In genomic region chr6:145306331-145307124, GRCm38 (mm10) we compare ENCODE assay signal across 9 mouse cellular contexts. TPM values are rescaled to one million over a fixed set of nuclear protein-coding genes. Genes with fewer than 3 reads are reported as not detected.
DNase-seq lines count a peak whose midpoint lies in the region; ATAC-seq lines count a peak whose summit lies in the region.
"Had no signal": no experiment of that assay in that cellular context is flagged by ENCODE, and none has a peak within 500 bp of the region (broad histone marks: within the 10 kb centered on the region; RNA-seq: fewer than 3 reads in every experiment).

No protein-coding gene starts in this region.

- H3K4me2 ChIP-seq in heart, embryonic 11.5 days: no peak overlapping the region

- H3K27me3 ChIP-seq in heart, embryonic 11.5 days (ENCODE audit: control insufficient read depth, insufficient read depth, low read length): peaks cover 35% of the 10 kb centered on the region
- H3K27me3 ChIP-seq: Patski had no signal

- no peak overlapping the region for H3K9ac ChIP-seq in heart, embryonic 11.5 days (ENCODE audit: low read depth, low read length)

- 71% methylated on average over 18 of the region's 18 CpGs for WGBS in heart, embryonic 11.5 days (ENCODE audit: insufficient replicate concordance)

- no peak overlapping the region for H3K4me3 ChIP-seq in heart, embryonic 11.5 days (ENCODE audit: low read depth, low read length)

- no peak for ATAC-seq in heart, embryonic 11.5 days (replicated peaks; ENCODE audit: insufficient number of reproducible peaks, low FRiP score, low TSS enrichment)
- peak; percentile 64 for ATAC-seq in megakaryocyte, adult 5-6 weeks (ENCODE audit: poor library complexity, severe bottlenecking)
- ATAC-seq: Patski had no signal

- H3K4me1 ChIP-seq in heart, embryonic 11.5 days (ENCODE audit: control insufficient read depth, insufficient read depth, low read length): peaks cover 10% of the 10 kb centered on the region

- no peaks in the 10 kb centered on the region for H3K36me3 ChIP-seq in heart, embryonic 11.5 days (ENCODE audit: control insufficient read depth, insufficient read depth, low read length)

- H3K27ac ChIP-seq in heart, embryonic 11.5 days (ENCODE audit: low read depth, low read length): no peak overlapping the region

- H3K9me3 ChIP-seq in heart, embryonic 11.5 days (replicated peaks; ENCODE audit: control insufficient read depth, low read length): no peaks in the 10 kb centered on the region

- peak; percentile 33 for DNase-seq in heart, adult 9 months (ENCODE audit: low spot score in 2 of 2)
- peak; percentile 91 for DNase-seq in brain, adult 2 months (ENCODE audit: low read depth, low spot score)
- peak; percentile 90 for DNase-seq in layer of hippocampus, adult 9-11 months
- peak; percentile 83 for DNase-seq in telencephalon, adult 2 months (ENCODE audit: low read depth, low spot score)
- DNase-seq in cerebellum, postnatal 14 days: no peak
- no peak for DNase-seq in urinary bladder, postnatal 36 days (ENCODE audit: low spot score in 2 of 2)

RNA-seq across cellular contexts. Expression of gene Kras, which starts 56.5 kb away (rescaled TPM):
- polyA plus RNA-seq in heart, embryonic 11.5 days (2014; fragmentation: Nextera tagmentation; extraction: Ambion mirVana): 54.9 and 69.5 TPM in 2 replicates
- total RNA-seq in megakaryocyte, adult 5-6 weeks (2015): 50.0 and 61.1 TPM in 2 replicates
- total RNA-seq in megakaryocyte, adult 5-6 weeks (2017): 22.3 and 24.2 TPM in 2 replicates

Comparison
In these comparisons a context has a peak if more than half of its experiments do, and no peak if none do; other contexts are left out.
1. DNase-seq: peak in heart, adult 9 months (2 of 2), brain, adult 2 months (single experiment), layer of hippocampus, adult 9-11 months (single experiment) and telencephalon, adult 2 months (single experiment); none in cerebellum, postnatal 14 days (0 of 2) and urinary bladder, postnatal 36 days (0 of 2).